ENCODE assay signal across 9 mouse cellular contexts in the genomic region with DNA sequence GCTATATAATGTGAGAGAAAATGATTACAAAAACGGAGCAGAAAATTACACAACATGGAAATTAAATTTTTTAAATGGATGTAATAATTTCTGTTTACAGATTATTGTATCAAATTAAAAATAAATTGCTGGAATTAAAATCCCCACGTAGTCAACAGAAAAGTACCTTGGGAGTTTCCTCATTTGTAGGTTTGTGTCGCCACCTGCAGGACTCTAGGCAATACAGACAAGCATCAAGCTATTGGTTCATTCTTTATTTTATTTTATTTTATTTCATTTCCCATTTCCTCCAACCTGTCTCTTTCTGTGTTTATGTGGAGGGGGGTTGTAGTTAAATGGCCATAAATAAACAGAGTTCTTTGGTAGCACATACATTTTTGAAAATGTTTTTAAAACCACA.
DNase-seq lines count a peak whose midpoint lies in the region; ATAC-seq and TF ChIP-seq lines count a peak whose summit lies in the region.
"Had no signal": no experiment of that assay in that cellular context is flagged by ENCODE, and none has a peak within 500 bp of the region (broad histone marks: within the 10 kb centered on the region; RNA-seq: fewer than 3 reads in every experiment).

No protein-coding gene starts in this region.

- intact Hi-C loops in gastrocnemius, postnatal 36 days (cut with DNase I) = no loop called here
- intact Hi-C loops in heart, postnatal 36 days (cut with DNase I) = loop anchor here (5.0 kb wide), 1 partner anchor 282 kb away; no protein-coding TSS in a partner anchor

- no peak for ATAC-seq in lung, postnatal 0 days

- peak; percentile 15 for DNase-seq in gastrocnemius, postnatal 10 days
- DNase-seq in gastrocnemius, postnatal 36 days = no peak
- peak; percentile 25 for DNase-seq in thymus, postnatal 4 days
- no peak for DNase-seq in thymus, adult 2 months
- DNase-seq in heart, postnatal 36 days = peak; percentile 15 to 49
- peak; percentile 70 for DNase-seq in lung, postnatal 0 days (ENCODE audit: low spot score)
- no peak for DNase-seq in B cell, adult 2 months
- DNase-seq in ovary, adult 18-20 months (ENCODE audit: low spot score) = no peak

- no peak overlapping the region for H3K9ac ChIP-seq in lung, postnatal 0 days (replicated peaks; ENCODE audit: low read depth)

- H3K36me3 ChIP-seq in thymus, adult 2 months (ENCODE audit: control insufficient read depth, insufficient read depth, low read length) = no peaks in the 10 kb centered on the region
- no peaks in the 10 kb centered on the region for H3K36me3 ChIP-seq in lung, postnatal 0 days (ENCODE audit: insufficient read depth, low read length)

- no peak overlapping the region for H3K4me2 ChIP-seq in lung, postnatal 0 days (replicated peaks; ENCODE audit: low read depth, low read length)

- no peaks in the 10 kb centered on the region for H3K9me3 ChIP-seq in lung, postnatal 0 days (ENCODE audit: low read length)

- no peak for TF ChIP-seq EP300 in lung, postnatal 0 days (IDR thresholded peaks at IDR 0.05)

- H3K4me3 ChIP-seq in thymus, adult 2 months (ENCODE audit: control insufficient read depth, insufficient read depth, low read length) = no peak overlapping the region
- H3K4me3 ChIP-seq in lung, postnatal 0 days (ENCODE audit: low read depth, low read length) = no peak overlapping the region
- H3K4me3 ChIP-seq: myocyte had no signal

- TF ChIP-seq POLR2A in thymus, adult 2 months (IDR thresholded peaks at IDR 0.05; ENCODE audit: control insufficient read depth, extremely low read depth, insufficient read depth, low read length, poor library complexity) = no peak

- H3K27me3 ChIP-seq in thymus, adult 2 months (ENCODE audit: control insufficient read depth, insufficient read depth, low read length) = no peaks in the 10 kb centered on the region
- H3K27me3 ChIP-seq in lung, postnatal 0 days (replicated peaks; ENCODE audit: insufficient read depth, low read length) = no peaks in the 10 kb centered on the region

- H3K27ac ChIP-seq in thymus, adult 2 months (ENCODE audit: control insufficient read depth, insufficient read depth, low read length) = no peak overlapping the region
- H3K27ac ChIP-seq in lung, postnatal 0 days (ENCODE audit: low read length) = no peak overlapping the region

- 82% methylated on average over 3 of the region's 3 CpGs for WGBS in thymus, adult 2 months
- WGBS in lung, postnatal 0 days = 18% methylated on average over 3 of the region's 3 CpGs

- no peak for TF ChIP-seq CTCF in thymus, adult 2 months (IDR thresholded peaks at IDR 0.05; ENCODE audit: borderline replicate concordance, control insufficient read depth, extremely low read depth, insufficient read depth, low read length, poor library complexity)
- peak; percentile 74 for TF ChIP-seq CTCF in lung, postnatal 0 days (IDR thresholded peaks at IDR 0.05)

- no peaks in the 10 kb centered on the region for H3K4me1 ChIP-seq in thymus, adult 2 months (replicated peaks; ENCODE audit: control insufficient read depth, insufficient read depth, low read length)
- H3K4me1 ChIP-seq in lung, postnatal 0 days (ENCODE audit: insufficient read depth, low read depth, low read length) = no peaks in the 10 kb centered on the region

Comparison
In these comparisons a context has a peak if more than half of its experiments do, and no peak if none do; other contexts are left out.
1. DNase-seq: peak in gastrocnemius, postnatal 10 days (single experiment), thymus, postnatal 4 days (single experiment), heart, postnatal 36 days (2 of 2) and lung, postnatal 0 days (single experiment); none in gastrocnemius, postnatal 36 days (0 of 2), thymus, adult 2 months (single experiment), B cell, adult 2 months (0 of 2) and ovary, adult 18-20 months (single experiment).